Mouse (Mus musculus) subcutaneous adipose tissue, adult 2 months (tissue): ENCODE data around the gene Gm20538. TPM values are rescaled to one million over a fixed set of nuclear protein-coding genes. Genes with fewer than 3 reads are reported as not detected.

Experiments
- polyA plus RNA-seq: library from polyadenylated mRNA; depleted of rRNA; stranded (reverse); fragments of >200 nt; gene quantifications from 2 replicates; pipeline ENCODE4 v1.2.3, GENCODE M21; 2012; ENCODE audit warnings: low replicate concordance; rRNA removed

The Gm20538 gene
- polyA plus RNA-seq, result 7.6 TPM in 1 of 2 replicates, not detected in the other

GRCm38 (mm10) chr19:44552731-44553130 lies at the start of gene Gm20538:
TSS of gene Gm20538 (minus strand) at chr19:44552831.

GRCm38 (mm10) chr19:44562652-44563206 lies 10.1 kb upstream of the Gm20538 start, which contains the start of gene Hif1an:
TSS of gene Hif1an (plus strand) at chr19:44562850.

GRCm38 (mm10) chr19:44554861-44555590 lies 2.4 kb upstream of the Gm20538 start, which contains the start of gene Ndufb8:
TSS of gene Ndufb8 (minus strand) at chr19:44555440.

GRCm38 (mm10) chr19:44545321-44546041 lies 7.2 kb downstream of the Gm20538 start, which contains the start of gene Sec31b:
TSS of gene Sec31b (minus strand) at chr19:44545864.

Other genes with a start within 250 kb of the Gm20538 start
- gene Scd4, start 219.7 kb downstream of the Gm20538 start, polyA plus RNA-seq, result 0.24 and 0.55 TPM in 2 replicates
- gene Scd1, start 145.0 kb downstream of the Gm20538 start, polyA plus RNA-seq, result 11,739 and 20,741 TPM in 2 replicates
- 0.22 and 0.36 TPM in 2 replicates for gene Wnt8b, start 59.4 kb downstream of the Gm20538 start, polyA plus RNA-seq
- 7.2 and 11.8 TPM in 2 replicates for gene Sec31b, start 7.0 kb downstream of the Gm20538 start, polyA plus RNA-seq
- 747 and 903 TPM in 2 replicates for gene Ndufb8, start 2.6 kb upstream of the Gm20538 start, polyA plus RNA-seq
- gene Hif1an, start 10.0 kb upstream of the Gm20538 start, polyA plus RNA-seq, result 14.6 and 24.8 TPM in 2 replicates
- 8.4 TPM in 1 of 2 replicates, not detected in the other for gene Pax2, start 203.2 kb upstream of the Gm20538 start, polyA plus RNA-seq